Mouse (Mus musculus) cerebellum, postnatal 4 days (tissue): Measurements from ENCODE around the gene Retnlb.
"Not testable (repeated sequence)": the region's sequence is repeated elsewhere in the genome, so short reads cannot be mapped to it uniquely, and the experiment has no call there.

Source experiments
- DNase-seq, 2 experiments: peaks; one replicate each; pipeline ENCODE4 v3.0.0; 2022; ENCODE audit warnings: low spot score in 2 of 2, mixed read lengths in 1 of 2

The Retnlb gene

GRCm38 (mm10) chr16:48816695-48817094, at the start of gene Retnlb:
Gene Retnlb (plus strand): TSS chr16:48816856.
- DNase-seq: no peak

- no peak for DNase-seq
Observed at GRCm38 (mm10) chr16:48769183-48769582, 47.5 kb upstream of the Retnlb start.

- no peak for DNase-seq
Observed at GRCm38 (mm10) chr16:48771971-48772445, 44.6 kb upstream of the Retnlb start, which contains the start of gene Trat1. Gene Trat1 (minus strand): TSS chr16:48772021.

- DNase-seq: no peak
Observed at GRCm38 (mm10) chr16:48777254-48777653, 39.4 kb upstream of the Retnlb start.

- DNase-seq: no peak
Observed at GRCm38 (mm10) chr16:48786258-48786657, 30.4 kb upstream of the Retnlb start.

GRCm38 (mm10) chr16:48788704-48789185, 27.9 kb upstream of the Retnlb start:
- no peak for DNase-seq

- no peak for DNase-seq
Observed at GRCm38 (mm10) chr16:48798285-48798684, 18.4 kb upstream of the Retnlb start.

GRCm38 (mm10) chr16:48799470-48799869, 17.2 kb upstream of the Retnlb start:
- DNase-seq: no peak

- no peak for DNase-seq
Observed at GRCm38 (mm10) chr16:48800906-48801305, 15.8 kb upstream of the Retnlb start.

- no peak for DNase-seq
Observed at GRCm38 (mm10) chr16:48805412-48805811, 11.2 kb upstream of the Retnlb start.

GRCm38 (mm10) chr16:48806521-48806920, 10.1 kb upstream of the Retnlb start:
- DNase-seq: no peak

- no peak for DNase-seq
Observed at GRCm38 (mm10) chr16:48809374-48809773, 7.3 kb upstream of the Retnlb start.

- no peak for DNase-seq
Observed at GRCm38 (mm10) chr16:48811881-48812436, 4.7 kb upstream of the Retnlb start.

GRCm38 (mm10) chr16:48818524-48818923, 1.9 kb downstream of the Retnlb start:
- DNase-seq: no peak

GRCm38 (mm10) chr16:48826474-48826873, 9.8 kb downstream of the Retnlb start:
- no peak for DNase-seq

GRCm38 (mm10) chr16:48827625-48828024, 11.0 kb downstream of the Retnlb start:
- no peak for DNase-seq

- no peak for DNase-seq
Observed at GRCm38 (mm10) chr16:48829060-48829459, 12.4 kb downstream of the Retnlb start.

GRCm38 (mm10) chr16:48832055-48832454, 15.4 kb downstream of the Retnlb start:
- no peak for DNase-seq

GRCm38 (mm10) chr16:48833626-48834025, 17.0 kb downstream of the Retnlb start:
- DNase-seq: not testable (repeated sequence)

- DNase-seq: no peak
Observed at GRCm38 (mm10) chr16:48842266-48842665, 25.6 kb downstream of the Retnlb start, which contains the start of gene Retnla. Gene Retnla (plus strand): TSS chr16:48842551.

GRCm38 (mm10) chr16:48843671-48844386, 27.2 kb downstream of the Retnlb start:
- no peak for DNase-seq

- DNase-seq: not testable (repeated sequence)
Observed at GRCm38 (mm10) chr16:48865004-48865403, 48.3 kb downstream of the Retnlb start.

GRCm38 (mm10) chr16:48867690-48868089, 51.0 kb downstream of the Retnlb start:
- no peak for DNase-seq
